In genomic region chr13:103211501-103211941, GRCm38 (mm10) we compare ENCODE assay signal across 8 mouse cellular contexts.
DNase-seq lines count a peak whose midpoint lies in the region; ATAC-seq and TF ChIP-seq lines count a peak whose summit lies in the region.

No protein-coding gene starts in this region.

- no peak overlapping the region for H3K9ac ChIP-seq in neural tube, embryonic 15.5 days (replicated peaks)

- no peaks in the 10 kb centered on the region for H3K27me3 ChIP-seq in Patski
- H3K27me3 ChIP-seq in neural tube, embryonic 15.5 days (replicated peaks) = no peaks in the 10 kb centered on the region

- DNase-seq in 3134 (ENCODE audit: extremely low read depth, insufficient read length, low spot score) (peak; percentile 80), Patski (ENCODE audit: low read depth, low spot score) (peak; percentile 43)
- peak; percentile 87 to 93 for DNase-seq in heart, adult 18-20 months
- peak; percentile 37 to 38 for DNase-seq in kidney, postnatal 36 days
- DNase-seq in skeletal muscle tissue, adult 2 months (ENCODE audit: low read depth, low spot score) = peak; percentile 77
- DNase-seq in retina, embryonic 14.5 days (ENCODE audit: low spot score) = no peak
- no peak for DNase-seq in spleen, adult 12 weeks (ENCODE audit: low spot score)

- H3K4me2 ChIP-seq in neural tube, embryonic 15.5 days = no peak overlapping the region

- no peak overlapping the region for H3K27ac ChIP-seq in neural tube, embryonic 15.5 days (replicated peaks)

- no peaks in the 10 kb centered on the region for H3K36me3 ChIP-seq in neural tube, embryonic 15.5 days

- peak; percentile 51 for ATAC-seq in Patski
- ATAC-seq in neural tube, embryonic 15.5 days (ENCODE audit: low FRiP score) = no peak

- in situ Hi-C loops in Patski (cut with MboI; ENCODE audit: low pct_unique_long_range_greater_than_20kb) = no loop called here

- 73% methylated on average over 11 of the region's 11 CpGs for WGBS in neural tube, embryonic 15.5 days

- no peaks in the 10 kb centered on the region for H3K9me3 ChIP-seq in neural tube, embryonic 15.5 days (replicated peaks)

- H3K4me3 ChIP-seq in neural tube, embryonic 15.5 days (replicated peaks) = no peak overlapping the region

- no peaks in the 10 kb centered on the region; the same call in 1 of the 2 replicates for H3K4me1 ChIP-seq in neural tube, embryonic 15.5 days

- POLR2A ChIA-PET in Patski (lab: Charles Lee) = no interaction called here

- TF ChIP-seq CTCF in Patski (IDR thresholded peaks at IDR 0.05) = no peak

- CTCF ChIA-PET in Patski (lab: Charles Lee) = no interaction called here

Comparison
In these comparisons a context has a peak if more than half of its experiments do, and no peak if none do; other contexts are left out.
1. DNase-seq: peak in 3134 (single experiment), Patski (single experiment), heart, adult 18-20 months (2 of 2), kidney, postnatal 36 days (2 of 2) and skeletal muscle tissue, adult 2 months (single experiment); none in retina, embryonic 14.5 days (single experiment) and spleen, adult 12 weeks (single experiment).